Mouse (Mus musculus): ENCODE results near the gene Spz1.
A peak's percentile ranks its signal among the peaks of the same experiment; 100 is the strongest.

Spz1 gene

GRCm38 (mm10) chr13:92576072-92576471, at the start of gene Spz1:
Spz1 (minus strand) TSS chr13:92576172.
- DNase-seq (ENCODE audit: low read depth, low spot score): peak; percentile 18

GRCm38 (mm10) chr13:92616459-92616858, 40.5 kb upstream of the Spz1 start:
- DNase-seq (ENCODE audit: low read depth, low spot score): no peak

GRCm38 (mm10) chr13:92615201-92615600, 39.2 kb upstream of the Spz1 start:
- DNase-seq (ENCODE audit: low read depth, low spot score): no peak

- no peak for DNase-seq (ENCODE audit: low read depth, low spot score)
Observed at GRCm38 (mm10) chr13:92613094-92613493, 37.1 kb upstream of the Spz1 start.

DNA sequence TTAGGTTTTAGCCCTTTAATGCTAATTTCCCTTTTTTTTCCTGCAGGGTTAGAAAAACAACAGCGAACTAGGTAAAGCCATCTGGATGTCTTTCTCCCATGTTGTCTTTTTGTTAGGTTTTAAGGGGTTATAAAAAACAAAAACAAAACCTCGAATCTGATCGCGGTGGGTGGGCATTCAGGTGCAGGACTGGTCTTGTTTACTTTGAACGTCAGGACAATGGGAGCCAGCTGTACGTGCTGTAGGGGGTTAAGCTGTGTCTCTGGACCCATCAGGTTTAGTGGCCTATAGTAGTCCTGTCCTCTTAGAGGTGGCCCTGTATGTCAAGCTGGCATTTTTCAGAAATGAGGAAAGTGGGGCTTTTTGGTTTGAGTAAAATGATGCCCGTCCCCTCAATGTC, 35.9 kb upstream of the Spz1 start:
- DNase-seq (ENCODE audit: low read depth, low spot score): peak; percentile 73

- no peak for DNase-seq (ENCODE audit: low read depth, low spot score)
Observed at GRCm38 (mm10) chr13:92611254-92611784, 35.3 kb upstream of the Spz1 start.

DNA sequence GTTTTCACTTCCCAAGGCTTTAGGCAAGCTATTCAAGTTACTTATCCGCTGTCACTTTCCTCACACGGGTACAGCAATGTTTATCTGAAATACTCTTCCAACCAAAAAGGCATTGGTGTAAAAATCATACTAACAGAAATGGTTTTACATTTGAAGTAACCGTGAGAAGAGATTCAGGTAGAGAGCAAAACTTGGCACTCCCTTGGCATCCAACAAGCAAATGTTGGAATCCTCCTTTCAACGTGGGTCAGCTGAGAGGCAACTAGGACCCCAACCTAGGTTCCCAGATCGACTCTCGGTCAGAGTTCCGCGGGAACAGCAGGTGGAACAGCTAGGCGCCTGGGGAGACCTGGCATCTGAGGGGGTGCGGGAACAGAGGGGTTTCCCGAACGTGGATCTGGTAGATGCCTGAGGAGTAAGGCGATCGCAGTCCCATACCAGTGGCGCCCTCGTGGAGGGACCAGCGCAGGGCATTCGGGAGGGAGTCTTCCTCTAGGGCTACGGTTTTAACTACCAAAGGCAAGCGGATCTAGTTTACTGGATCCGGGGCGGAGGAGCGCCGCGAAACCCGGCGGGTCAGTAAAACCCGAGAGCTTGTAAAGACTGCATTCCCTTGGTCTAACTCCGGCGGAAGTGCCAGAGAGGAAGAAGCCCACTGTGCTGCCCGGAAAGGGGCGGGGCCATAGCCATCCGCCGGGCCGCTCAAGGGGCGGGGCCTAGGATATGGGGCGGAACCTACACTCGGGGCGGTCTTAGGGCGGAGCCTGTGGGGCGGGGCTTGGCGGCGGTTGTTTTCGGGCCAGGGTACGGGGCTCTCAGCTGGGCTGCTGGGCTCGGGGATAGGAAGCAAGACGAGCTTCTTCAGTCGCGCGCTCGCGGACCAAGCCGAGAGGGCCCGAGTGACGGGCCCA, 34.6 kb upstream of the Spz1 start, which contains the start of gene Serinc5:
TSS of gene Serinc5 (plus strand) at position 781 of the 911 bp plus-strand sequence.
- DNase-seq (ENCODE audit: low read depth, low spot score): peak; percentile 90

GRCm38 (mm10) chr13:92609486-92610310, 33.7 kb upstream of the Spz1 start:
- peak; percentile 70 for DNase-seq (ENCODE audit: low read depth, low spot score)

DNA sequence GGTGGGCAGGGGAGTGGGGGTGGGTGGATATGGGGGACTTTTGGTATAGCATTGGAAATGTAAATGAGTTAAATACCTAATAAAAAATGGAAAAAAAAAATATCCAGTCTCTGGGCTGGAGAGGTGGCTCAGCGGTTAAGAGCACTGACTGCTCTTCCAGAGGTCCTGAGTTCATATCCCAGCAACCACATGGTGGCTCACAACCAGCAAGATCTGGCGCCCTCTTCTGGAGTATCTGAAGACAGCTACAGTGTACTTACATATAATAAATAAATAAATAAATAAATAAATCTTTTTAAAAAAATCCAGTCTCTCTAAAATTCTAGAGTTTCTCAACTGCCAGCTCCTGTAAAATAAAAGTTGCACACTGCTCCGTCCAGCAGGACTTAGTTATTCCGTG, 29.3 kb upstream of the Spz1 start:
- peak; percentile 45 for DNase-seq (ENCODE audit: low read depth, low spot score)

GRCm38 (mm10) chr13:92595424-92595823, 19.5 kb upstream of the Spz1 start:
- no peak for DNase-seq (ENCODE audit: low read depth, low spot score)

GRCm38 (mm10) chr13:92594907-92595306, 18.9 kb upstream of the Spz1 start:
- no peak for DNase-seq (ENCODE audit: low read depth, low spot score)

GRCm38 (mm10) chr13:92594481-92594880, 18.5 kb upstream of the Spz1 start:
- no peak for DNase-seq (ENCODE audit: low read depth, low spot score)

- no peak for DNase-seq (ENCODE audit: low read depth, low spot score)
Observed at GRCm38 (mm10) chr13:92593731-92594396, 17.9 kb upstream of the Spz1 start.

DNA sequence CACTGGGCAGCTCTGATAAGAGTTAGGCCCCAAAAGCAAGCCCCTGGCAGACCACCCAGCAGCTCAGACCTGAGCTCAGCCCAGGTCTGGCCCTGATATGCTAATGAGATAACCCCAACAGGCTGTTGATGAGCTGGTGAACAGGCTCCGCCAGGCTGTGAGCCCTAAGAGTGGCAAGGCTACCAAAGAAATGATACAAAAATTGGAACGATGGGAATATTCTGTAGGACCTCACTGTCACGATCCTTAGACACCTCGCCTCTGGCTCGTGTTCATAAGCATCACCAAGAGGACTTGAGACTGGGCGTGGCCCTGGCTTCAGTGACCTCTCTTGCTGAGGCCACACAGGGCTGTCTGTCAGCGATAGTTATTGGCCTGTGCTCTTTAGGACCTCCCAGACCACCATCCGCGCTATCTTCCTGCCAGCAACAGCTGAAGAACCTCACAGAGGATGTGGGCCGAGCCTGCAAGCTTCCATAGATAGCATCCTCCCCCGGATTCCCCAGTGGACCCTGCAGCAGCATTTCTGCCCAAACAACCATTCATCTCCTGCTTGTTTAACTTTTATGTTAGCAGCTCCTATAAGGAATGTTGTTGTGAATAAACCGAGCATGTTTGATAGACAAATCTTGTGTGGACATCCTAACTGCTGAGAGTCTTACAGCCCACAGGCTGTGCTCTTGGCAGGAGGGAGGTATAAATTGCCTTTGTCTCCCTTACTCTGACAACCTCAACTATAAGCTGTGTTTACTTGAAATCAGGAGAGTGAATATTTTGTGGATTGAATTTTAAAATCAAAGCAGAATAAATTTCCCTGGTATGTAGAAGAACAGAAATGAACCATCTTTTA, 17.0 kb upstream of the Spz1 start:
- no peak for DNase-seq (ENCODE audit: low read depth, low spot score)

DNA sequence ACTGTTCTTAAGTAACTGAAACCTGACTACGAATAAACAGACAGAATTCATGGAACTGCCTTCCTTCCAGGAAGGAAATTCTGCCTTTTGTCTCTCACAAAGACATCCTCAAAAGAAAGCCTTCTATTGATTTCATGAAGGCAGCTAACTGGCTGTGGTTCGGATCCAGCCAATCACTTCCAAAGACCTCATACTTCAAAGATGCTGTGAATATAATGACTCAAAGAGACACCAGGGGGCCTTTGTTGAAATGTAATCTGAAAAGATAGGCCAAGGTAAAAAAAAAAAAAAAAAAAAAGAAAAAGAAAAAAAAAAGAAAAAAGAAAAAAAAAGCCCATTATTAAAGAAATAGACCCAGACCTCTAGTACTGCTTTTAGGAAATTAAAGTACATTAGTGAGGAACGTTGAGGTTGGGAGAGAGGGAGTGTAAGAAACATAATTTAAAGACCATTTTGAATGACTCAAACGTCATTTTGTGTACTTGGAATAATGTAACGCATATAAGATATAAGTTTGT, 16.4 kb upstream of the Spz1 start:
- no peak for DNase-seq (ENCODE audit: low read depth, low spot score)

DNA sequence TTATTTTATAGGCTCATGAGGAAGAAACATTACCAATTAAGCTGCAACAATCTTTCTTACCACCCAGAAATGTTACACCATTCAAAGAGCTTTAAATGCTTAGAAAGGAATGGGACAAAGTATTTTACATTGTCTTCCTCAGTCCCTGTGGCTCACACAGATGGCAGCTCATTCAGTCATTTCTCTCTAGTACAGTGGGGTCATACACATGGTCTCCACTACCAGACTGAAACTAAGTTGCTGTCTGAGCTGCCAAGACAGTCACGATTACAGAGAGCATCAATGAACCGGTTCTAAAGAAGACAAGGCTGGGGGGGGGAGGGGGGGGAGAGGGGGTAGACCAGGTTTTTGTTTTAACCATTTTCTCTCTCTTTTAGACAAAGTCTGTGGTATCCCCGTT, 15.3 kb upstream of the Spz1 start:
- DNase-seq (ENCODE audit: low read depth, low spot score): no peak

DNA sequence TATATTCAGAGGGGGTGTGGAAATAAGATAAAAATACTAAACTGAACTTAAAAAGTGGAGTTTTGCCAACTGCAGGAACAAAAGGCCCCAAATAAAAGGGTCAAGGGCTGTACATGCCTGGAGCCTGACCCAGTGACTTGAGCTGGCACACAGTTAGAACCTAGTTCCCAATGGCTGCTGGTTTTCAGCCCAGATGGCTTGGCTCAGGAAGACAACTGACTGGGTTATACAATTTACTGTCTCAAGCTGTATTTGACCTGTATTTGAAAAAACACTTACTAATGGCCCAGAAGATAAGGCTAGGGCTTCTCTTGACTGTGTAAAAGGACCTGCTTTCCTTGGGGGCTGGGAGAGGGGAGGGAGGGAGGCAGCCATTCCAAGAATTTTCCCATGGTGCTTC, 13.3 kb upstream of the Spz1 start:
- DNase-seq (ENCODE audit: low read depth, low spot score): no peak

GRCm38 (mm10) chr13:92588704-92589103, 12.7 kb upstream of the Spz1 start:
- no peak for DNase-seq (ENCODE audit: low read depth, low spot score)

GRCm38 (mm10) chr13:92584094-92584717, 8.2 kb upstream of the Spz1 start:
- DNase-seq (ENCODE audit: low read depth, low spot score): no peak
